Mouse (Mus musculus): ENCODE measurements around the gene Tmtc4.

Gene Tmtc4

DNA sequence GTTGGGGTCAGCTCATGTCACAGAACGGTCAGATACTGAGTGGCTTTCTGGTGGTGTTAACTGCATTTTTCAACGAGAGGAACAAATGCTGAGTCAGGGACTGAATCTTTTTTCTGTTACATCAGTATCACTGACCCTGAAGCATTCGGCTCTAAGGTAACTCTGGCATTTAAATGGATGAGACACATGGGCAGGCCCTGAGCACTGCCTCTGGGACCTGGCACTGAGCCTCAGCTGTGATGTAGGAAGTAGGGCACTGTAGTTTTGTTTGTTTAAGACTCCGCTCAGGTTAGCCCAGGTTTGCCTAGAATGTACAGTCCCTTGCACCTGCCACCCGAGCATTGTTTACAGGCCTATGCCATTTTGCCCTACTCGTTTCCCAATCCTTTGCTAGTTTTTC lies 114.0 kb downstream of the Tmtc4 start:
- DNase-seq = peak in 1 of 2 experiments; percentile 32

Measured in cerebellum, postnatal 10 days (tissue).